Mouse (Mus musculus) mesoderm, embryonic 11.5 days (tissue): ENCODE results near the gene Mosmo.
A peak's percentile ranks its signal among the peaks of the same experiment; 100 is the strongest.
"Not testable (repeated sequence)": the region's sequence is repeated elsewhere in the genome, so short reads cannot be mapped to it uniquely, and the experiment has no call there.

Experiments used
- DNase-seq: peaks from one replicate; pipeline ENCODE4 v3.0.0-alpha.2; 2012; ENCODE audit warnings: low read depth, low spot score

Gene Mosmo

DNA sequence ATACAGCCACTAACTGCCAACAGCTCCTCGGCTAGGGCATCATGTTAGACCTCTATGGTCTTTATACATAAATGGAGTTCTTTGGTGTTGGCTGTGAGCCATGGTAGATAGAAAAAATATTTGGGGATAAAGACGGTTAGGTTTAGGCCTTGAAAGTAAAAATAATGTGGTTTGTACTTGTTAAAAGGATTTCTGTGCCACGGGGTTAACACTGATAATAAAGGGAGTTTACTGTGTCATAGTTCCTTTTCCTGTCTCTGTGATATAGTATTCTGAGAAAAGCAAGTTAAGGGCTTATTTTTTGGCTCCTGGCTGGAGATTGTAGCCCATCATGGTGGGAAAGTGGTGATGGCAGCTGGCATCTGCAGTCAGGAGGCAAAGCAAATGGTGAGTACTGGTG is 26.5 kb downstream of the Mosmo start:
- DNase-seq = no peak

DNA sequence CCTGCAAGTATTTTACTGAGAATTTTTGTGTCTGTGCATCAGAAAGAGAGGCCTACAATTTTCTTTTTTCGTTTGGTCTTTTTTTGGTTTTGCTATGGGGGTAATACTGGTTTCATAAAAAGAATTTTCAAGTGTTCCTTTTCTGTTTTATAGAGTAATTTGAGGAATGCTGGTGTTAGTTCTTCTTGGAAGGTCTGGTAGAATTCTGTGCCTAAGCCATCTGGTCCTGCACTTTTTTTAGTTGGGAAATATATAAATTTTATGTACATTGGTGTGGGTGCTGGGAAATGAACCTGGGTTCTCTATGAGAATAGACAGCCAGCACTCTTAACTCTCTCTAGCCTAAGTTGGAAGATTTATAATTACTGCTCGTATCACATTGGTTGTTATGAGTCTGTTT is 34.7 kb downstream of the Mosmo start:
- no peak for DNase-seq

DNA sequence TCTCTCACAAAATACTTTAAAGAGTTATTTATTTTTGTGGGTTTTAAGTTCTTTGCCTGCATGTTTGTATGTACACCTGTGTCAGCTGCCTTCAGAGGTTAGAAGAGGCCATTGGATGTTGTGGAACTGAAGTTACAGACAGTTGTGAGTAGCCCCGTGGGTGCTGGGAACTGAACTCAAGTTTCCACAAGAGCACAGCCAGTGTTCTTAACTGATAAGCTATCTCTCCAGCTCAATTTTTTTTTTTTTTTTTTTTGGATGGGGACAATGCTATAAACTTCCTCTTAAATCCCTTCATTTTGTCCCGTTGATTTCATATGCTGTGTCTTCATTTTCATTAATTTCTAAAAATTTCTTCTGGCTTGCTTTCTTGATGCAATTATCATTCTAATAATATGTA is 35.8 kb downstream of the Mosmo start:
- no peak for DNase-seq

DNA sequence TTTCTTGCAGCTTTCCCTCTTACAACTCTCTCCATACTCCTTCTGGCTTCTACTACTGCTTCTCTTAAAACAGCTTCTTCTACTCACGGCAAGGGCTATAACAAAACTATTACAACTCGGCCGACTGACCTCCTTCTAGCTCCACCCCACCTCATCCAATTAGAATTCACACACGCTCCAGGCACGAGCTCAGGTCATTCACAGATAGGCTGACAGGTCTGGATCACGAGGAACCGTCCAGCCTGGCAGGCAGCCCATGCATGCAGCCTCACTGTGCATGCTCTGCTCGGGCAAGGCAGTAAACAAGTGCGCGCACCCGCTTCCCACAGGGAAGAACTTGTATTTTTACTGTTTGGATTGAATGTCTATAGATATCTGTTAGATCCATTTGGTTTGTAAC is 36.5 kb downstream of the Mosmo start:
- DNase-seq = not testable (repeated sequence)

DNA sequence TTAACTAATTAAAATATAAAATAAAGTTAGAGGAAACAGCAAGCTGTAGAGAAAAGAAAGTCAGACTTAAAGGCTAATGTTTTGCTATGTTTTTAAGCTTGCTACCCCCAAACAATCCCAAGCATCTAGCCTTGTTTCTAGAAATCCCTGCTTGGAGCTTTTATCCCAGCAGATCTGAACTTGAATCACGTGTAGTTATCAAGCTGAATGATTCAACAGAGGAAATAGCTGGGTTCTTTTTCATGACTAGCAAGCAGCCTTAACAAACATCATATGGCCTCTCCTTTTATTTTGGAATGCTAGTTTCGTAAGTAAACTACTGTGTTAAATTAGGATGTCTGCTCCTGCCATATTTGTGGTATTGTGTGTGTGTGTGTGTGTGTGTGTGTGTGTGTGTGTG is 39.8 kb downstream of the Mosmo start:
- no peak for DNase-seq

DNA sequence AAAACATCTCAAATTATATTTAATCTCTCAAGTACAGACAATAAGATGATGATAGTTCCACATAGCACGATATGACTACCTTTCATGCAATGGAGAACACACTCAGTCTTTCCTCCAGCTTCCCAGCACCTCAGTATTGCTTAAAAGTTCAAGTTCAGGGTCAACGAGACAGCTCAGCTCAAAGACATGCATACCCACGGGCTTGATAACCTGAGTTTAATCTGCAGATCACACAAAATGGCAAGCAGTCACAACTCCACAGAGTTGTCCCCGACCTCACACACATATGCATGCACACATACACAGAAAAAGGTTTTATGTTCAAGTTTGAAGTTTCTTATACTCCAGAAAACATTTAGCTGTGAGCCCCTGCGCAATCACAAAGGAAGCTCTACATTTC is 43.6 kb downstream of the Mosmo start:
- no peak for DNase-seq

DNA sequence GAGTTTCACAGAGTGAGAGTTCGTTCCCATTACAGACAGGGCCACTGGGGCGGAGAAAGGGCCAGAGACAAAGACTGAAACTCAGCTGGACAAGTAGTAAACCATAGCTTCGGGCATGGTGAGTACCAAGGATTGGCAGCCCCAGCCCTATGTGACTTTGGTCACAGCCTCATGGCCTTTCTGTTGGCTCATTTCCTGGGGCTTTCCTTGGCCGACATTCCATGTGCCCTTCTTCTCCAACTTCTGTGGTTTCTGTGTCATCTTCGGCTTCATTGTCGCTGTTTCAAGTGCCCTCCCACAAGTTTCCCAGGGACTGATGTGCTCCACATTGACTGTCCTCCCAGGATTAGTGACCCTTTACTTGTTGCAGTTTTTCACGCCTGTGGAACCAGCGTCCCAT is 44.0 kb downstream of the Mosmo start:
- DNase-seq = no peak

GRCm38 (mm10) chr7:120722063-120722462 is 44.6 kb downstream of the Mosmo start:
- DNase-seq = no peak

DNA sequence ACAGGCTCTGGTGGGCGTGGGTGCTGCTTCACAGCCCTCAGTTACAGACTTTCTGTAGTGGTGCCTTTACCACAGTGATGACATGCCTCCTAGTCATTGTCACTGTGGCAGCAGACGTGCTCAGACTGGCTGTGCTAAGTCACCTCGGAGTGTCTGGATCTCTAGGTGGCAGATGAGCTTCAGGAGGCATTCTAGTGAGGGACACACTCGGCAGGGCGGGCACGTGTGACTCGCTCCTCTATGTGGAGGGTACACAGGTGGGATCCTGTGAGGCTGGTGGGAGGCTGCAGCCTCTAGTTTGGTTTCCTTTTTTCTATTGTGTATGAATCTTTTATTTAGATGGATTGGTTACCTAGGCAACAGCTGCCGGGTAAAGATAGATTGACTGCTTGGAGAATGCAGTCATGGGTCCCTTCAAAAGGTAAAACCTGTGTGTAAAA is 45.4 kb downstream of the Mosmo start:
- peak; percentile 10 for DNase-seq

DNA sequence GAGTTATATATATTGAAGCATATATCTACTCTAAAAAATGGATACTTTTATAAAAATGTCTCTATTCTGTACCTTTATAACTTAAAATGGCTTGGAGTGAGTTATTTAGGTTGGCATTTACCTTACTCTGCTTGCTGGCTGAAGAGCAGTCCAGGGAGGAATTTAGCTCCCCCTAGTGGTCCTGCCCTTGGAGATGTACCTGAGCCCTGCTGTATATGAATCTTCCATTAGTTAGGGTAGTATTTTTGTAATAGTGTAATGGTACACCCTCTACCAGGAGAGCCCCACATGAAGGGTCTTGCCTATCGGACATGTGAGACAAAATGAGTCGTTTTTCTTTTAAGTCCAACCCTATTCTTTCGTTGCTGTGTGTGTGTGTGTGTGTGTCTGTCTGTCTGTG is 50.2 kb downstream of the Mosmo start:
- DNase-seq = peak; percentile 18

- DNase-seq = no peak
Observed at GRCm38 (mm10) chr7:120729635-120730034, 52.2 kb downstream of the Mosmo start.

- DNase-seq = no peak
Observed at GRCm38 (mm10) chr7:120732906-120733305, 55.5 kb downstream of the Mosmo start.

- no peak for DNase-seq
Observed at GRCm38 (mm10) chr7:120739018-120739417, 61.6 kb downstream of the Mosmo start, which contains the start of gene Vwa3a. Vwa3a (plus strand) TSS chr7:120739318.

DNA sequence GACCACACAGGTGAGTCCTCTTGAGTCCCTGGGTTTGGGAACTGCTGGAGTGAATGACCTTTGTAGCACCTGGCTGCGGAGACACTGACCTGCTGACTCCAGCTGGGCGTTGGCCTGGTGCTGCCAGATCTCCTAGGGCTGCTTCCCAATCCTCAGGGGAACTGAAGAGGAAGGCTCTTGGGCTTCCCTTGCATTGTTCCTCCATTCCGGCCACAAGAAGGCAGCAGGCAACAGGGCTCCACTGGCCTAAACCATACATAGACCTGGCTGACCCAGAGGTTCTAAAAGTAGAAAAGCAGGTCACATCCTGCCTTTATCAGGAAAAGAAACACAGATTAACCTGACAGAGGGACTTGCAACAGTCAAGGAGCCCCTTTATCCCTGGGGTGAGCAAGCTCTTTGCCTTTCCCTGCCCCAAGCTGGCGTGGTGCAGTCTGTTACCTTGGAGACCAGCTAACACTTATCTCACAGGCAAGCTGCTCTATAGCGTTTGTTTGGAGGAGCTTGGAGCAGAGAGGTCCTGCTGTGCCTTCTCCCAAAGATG is 62.2 kb downstream of the Mosmo start:
- no peak for DNase-seq

- no peak for DNase-seq
Observed at GRCm38 (mm10) chr7:120743366-120744351, 66.2 kb downstream of the Mosmo start.

DNA sequence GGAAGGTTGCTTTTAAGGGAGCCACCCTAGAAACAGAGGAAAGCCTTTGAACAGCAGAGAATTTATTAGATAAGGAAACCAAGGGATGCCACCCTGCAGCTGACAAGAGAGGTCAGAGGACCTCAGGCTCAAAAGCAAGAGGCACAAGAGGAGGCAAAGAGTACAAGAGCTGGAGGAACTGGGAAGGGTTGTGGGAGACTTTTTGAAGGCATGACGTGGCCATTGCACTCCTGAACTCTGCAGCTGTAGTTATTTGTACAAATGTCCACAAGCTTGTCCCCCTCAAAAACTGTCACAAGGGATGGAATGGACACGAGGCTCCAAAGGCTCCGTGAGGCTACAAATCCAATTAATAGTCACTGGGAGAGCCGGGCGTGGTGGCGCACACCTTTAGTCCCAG is 67.2 kb downstream of the Mosmo start:
- DNase-seq = no peak

DNA sequence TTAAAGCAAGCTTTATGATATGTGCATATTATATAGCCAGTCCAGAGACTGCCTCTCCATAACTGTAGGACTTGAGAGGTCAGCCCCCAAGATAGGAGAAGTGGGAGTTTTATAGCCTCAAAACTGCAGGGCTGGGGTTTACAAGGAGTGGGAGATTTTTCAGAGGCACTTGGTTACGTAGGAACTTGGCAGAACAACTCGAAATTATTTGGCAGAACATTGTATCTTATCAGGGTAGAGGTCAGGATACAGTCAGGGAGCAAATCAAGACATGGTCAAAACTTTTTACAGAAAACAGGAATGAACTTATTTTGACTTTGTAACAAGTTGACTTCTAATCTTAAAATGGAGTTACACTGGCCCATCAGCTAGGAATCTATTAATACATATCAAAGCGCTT is 68.6 kb downstream of the Mosmo start:
- no peak for DNase-seq

- DNase-seq = no peak
Observed at GRCm38 (mm10) chr7:120746821-120747220, 69.4 kb downstream of the Mosmo start.

- no peak for DNase-seq
Observed at GRCm38 (mm10) chr7:120748478-120748877, 71.1 kb downstream of the Mosmo start.

GRCm38 (mm10) chr7:120751330-120751729 is 73.9 kb downstream of the Mosmo start:
- no peak for DNase-seq

DNA sequence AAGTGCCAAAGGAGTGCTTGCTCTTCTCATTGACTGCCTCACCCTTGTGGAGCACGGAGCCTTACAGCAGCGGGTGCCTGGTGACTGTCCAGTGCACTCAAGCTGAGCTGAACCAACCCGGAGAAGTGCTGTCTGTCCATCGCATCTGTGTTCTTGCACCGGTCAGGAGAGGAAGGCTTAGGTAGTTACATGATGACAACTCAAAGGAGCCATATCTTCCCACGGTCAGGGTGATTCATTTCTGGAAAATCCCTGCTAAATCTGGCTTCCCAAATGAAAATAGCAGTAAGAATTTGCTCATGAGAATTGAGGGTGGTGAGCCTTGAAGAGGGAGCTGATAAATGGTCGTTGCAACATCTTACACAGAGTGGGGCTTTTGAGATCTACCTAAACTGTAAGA is 74.5 kb downstream of the Mosmo start:
- no peak for DNase-seq

- DNase-seq = peak; percentile 89
Observed at GRCm38 (mm10) chr7:120754671-120755070, 77.3 kb downstream of the Mosmo start.

DNA sequence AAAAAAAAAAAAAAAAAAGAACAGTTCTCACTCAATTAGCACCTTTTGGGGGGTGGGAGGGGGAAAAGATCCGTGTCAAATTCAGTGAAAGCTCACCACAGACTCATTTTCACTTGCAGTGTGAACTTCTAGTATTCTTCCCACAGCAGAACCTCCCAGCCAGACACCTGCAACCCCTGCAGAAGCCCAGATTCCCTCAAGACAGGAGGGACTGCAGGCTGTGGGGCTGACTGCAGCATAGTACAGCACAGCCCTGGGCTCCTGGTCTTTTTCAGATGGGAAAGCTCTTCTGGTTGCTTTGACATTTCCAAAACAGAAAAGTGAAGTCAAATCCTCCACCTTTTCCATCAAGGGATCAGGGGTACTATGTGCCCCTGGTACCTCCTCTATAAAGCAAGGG is 90.0 kb downstream of the Mosmo start:
- DNase-seq = no peak
